Comparison of ENCODE assay signal across 27 mouse cellular contexts in genomic region chr3:135687965-135688364, GRCm38 (mm10). TPM values are rescaled to one million over a fixed set of nuclear protein-coding genes. Genes with fewer than 3 reads are reported as not detected.
A peak's percentile ranks its signal among the peaks of the same experiment; 100 is the strongest.
DNase-seq lines count a peak whose midpoint lies in the region; ATAC-seq and TF ChIP-seq lines count a peak whose summit lies in the region.
"Had no signal": no experiment of that assay in that cellular context is flagged by ENCODE, and none has a peak within 500 bp of the region (broad histone marks: within the 10 kb centered on the region; RNA-seq: fewer than 3 reads in every experiment).

No protein-coding gene starts in this region.

- no peaks in the 10 kb centered on the region for H3K9me3 ChIP-seq in heart, embryonic 15.5 days (replicated peaks)
- no peaks in the 10 kb centered on the region for H3K9me3 ChIP-seq in liver, embryonic 11.5 days (ENCODE audit: control insufficient read depth, low read length)
- 0 out of 2 replicates have a peak, but pooled peaks cover 8% of the 10 kb centered on the region for H3K9me3 ChIP-seq in midbrain, embryonic 13.5 days
- H3K9me3 ChIP-seq: hindbrain, embryonic 12.5 days; limb, embryonic 13.5 days; midbrain, embryonic 15.5 days; stomach, embryonic 15.5 days had no signal

- H3K36me3 ChIP-seq in heart, embryonic 15.5 days = no peaks in the 10 kb centered on the region
- no peaks in the 10 kb centered on the region for H3K36me3 ChIP-seq in liver, embryonic 11.5 days (ENCODE audit: control insufficient read depth, insufficient read depth, low read length)
- H3K36me3 ChIP-seq in myocyte (ENCODE audit: control insufficient read depth, insufficient read depth) = no peaks in the 10 kb centered on the region
- H3K36me3 ChIP-seq in midbrain, embryonic 13.5 days = no peaks in the 10 kb centered on the region
- H3K36me3 ChIP-seq: hindbrain, embryonic 12.5 days; limb, embryonic 13.5 days; midbrain, embryonic 15.5 days; stomach, embryonic 15.5 days had no signal

- peaks cover 51% of the 10 kb centered on the region for H3K4me1 ChIP-seq in heart, embryonic 15.5 days (replicated peaks)
- H3K4me1 ChIP-seq in liver, embryonic 11.5 days (replicated peaks; ENCODE audit: control insufficient read depth, insufficient read depth, low read length) = peaks cover 20% of the 10 kb centered on the region
- peaks cover 30% of the 10 kb centered on the region for H3K4me1 ChIP-seq in midbrain, embryonic 13.5 days (replicated peaks)

- H3K4me2 ChIP-seq in heart, embryonic 15.5 days = peak overlapping the region; percentile 82
- H3K4me2 ChIP-seq in liver, embryonic 11.5 days = no peak overlapping the region
- peak overlapping the region; percentile 96 for H3K4me2 ChIP-seq in myocyte (ENCODE audit: low read depth)
- no peak overlapping the region for H3K4me2 ChIP-seq in midbrain, embryonic 13.5 days (replicated peaks)
- H3K4me2 ChIP-seq: hindbrain, embryonic 12.5 days; limb, embryonic 13.5 days; midbrain, embryonic 15.5 days had no signal

- H3ac ChIP-seq in myocyte (ENCODE audit: control insufficient read depth, insufficient read length) = no peak overlapping the region

- peak overlapping the region; percentile 54 for H3K27ac ChIP-seq in heart, embryonic 15.5 days
- H3K27ac ChIP-seq in liver, embryonic 11.5 days (ENCODE audit: low read depth, low read length) = no peak overlapping the region
- H3K27ac ChIP-seq in midbrain, embryonic 13.5 days = no peak overlapping the region
- H3K27ac ChIP-seq: embryonic facial prominence, embryonic 10.5 days; hindbrain, embryonic 12.5 days; limb, embryonic 13.5 days; liver, embryonic 14.5 days; midbrain, embryonic 15.5 days; stomach, embryonic 15.5 days had no signal

- H3K9ac ChIP-seq in heart, embryonic 15.5 days = peak overlapping the region; percentile 41; the same call in 1 of the 2 replicates
- H3K9ac ChIP-seq in liver, embryonic 11.5 days (ENCODE audit: low read depth, low read length) = no peak overlapping the region
- H3K9ac ChIP-seq in midbrain, embryonic 13.5 days (replicated peaks) = no peak overlapping the region
- H3K9ac ChIP-seq: hindbrain, embryonic 12.5 days; limb, embryonic 13.5 days; liver, embryonic 14.5 days; lung, embryonic 14.5 days; midbrain, embryonic 15.5 days; stomach, embryonic 15.5 days had no signal

- peaks cover 86% of the 10 kb centered on the region for H3K79me2 ChIP-seq in myocyte (ENCODE audit: control insufficient read depth, insufficient read depth)

- 47% methylated on average over 9 of the region's 9 CpGs for WGBS in heart, embryonic 15.5 days
- 64% methylated on average over 9 of the region's 9 CpGs for WGBS in liver, embryonic 11.5 days
- WGBS in midbrain, embryonic 13.5 days = 71% methylated on average over 9 of the region's 9 CpGs

- DNase-seq in cerebellum, postnatal 10 days = peak; percentile 32 to 39
- DNase-seq in cerebellum, postnatal 4 days (ENCODE audit: low spot score in 2 of 2) = no peak
- no peak for DNase-seq in heart, adult 9 months (ENCODE audit: low spot score in 2 of 2)
- DNase-seq in liver, embryonic 11.5 days (ENCODE audit: low spot score) = peak; percentile 24
- DNase-seq in liver = no peak
- DNase-seq: adrenal gland, adult 8-10 months; cerebellum, adult 8-10 months; gastrocnemius, postnatal 10 days; kidney, adult 9 months; kidney, postnatal 25 days; layer of hippocampus, postnatal 36 days; lung, embryonic 14.5 days; right cerebral cortex, adult 18-20 months; right cerebral cortex, postnatal 4 days; thymus, postnatal 25 days had no signal

- TF ChIP-seq POLR2A in myocyte (IDR thresholded peaks at IDR 0.05; ENCODE audit: insufficient read length, low read depth) = no peak

- H3K4me3 ChIP-seq in heart, embryonic 15.5 days = peak overlapping the region; percentile 70
- H3K4me3 ChIP-seq in liver, embryonic 11.5 days (ENCODE audit: low read depth, low read length) = no peak overlapping the region
- peak overlapping the region; percentile 65 for H3K4me3 ChIP-seq in myocyte
- no peak overlapping the region for H3K4me3 ChIP-seq in midbrain, embryonic 13.5 days (replicated peaks)
- H3K4me3 ChIP-seq: embryonic facial prominence, embryonic 10.5 days; hindbrain, embryonic 12.5 days; limb, embryonic 13.5 days; midbrain, embryonic 15.5 days had no signal

- no peaks in the 10 kb centered on the region for H3K27me3 ChIP-seq in heart, embryonic 15.5 days
- no peaks in the 10 kb centered on the region for H3K27me3 ChIP-seq in liver, embryonic 11.5 days (replicated peaks; ENCODE audit: control insufficient read depth, insufficient read depth, low read length)
- H3K27me3 ChIP-seq in myocyte (ENCODE audit: control insufficient read depth, insufficient read depth, insufficient read length) = no peaks in the 10 kb centered on the region
- no peaks in the 10 kb centered on the region for H3K27me3 ChIP-seq in midbrain, embryonic 13.5 days
- H3K27me3 ChIP-seq: hindbrain, embryonic 12.5 days; midbrain, embryonic 15.5 days; stomach, embryonic 15.5 days had no signal

- no peak for ATAC-seq in heart, embryonic 15.5 days (replicated peaks; ENCODE audit: insufficient number of reproducible peaks, insufficient read depth, low FRiP score, low read depth)
- ATAC-seq in liver, embryonic 11.5 days (replicated peaks; ENCODE audit: low FRiP score) = no peak
- ATAC-seq in midbrain, embryonic 13.5 days = no peak
- ATAC-seq: activated CD4-positive, CD25-positive, alpha-beta regulatory T cell, adult 4 months; forebrain, embryonic 16.5 days; inflammation-experienced regulatory T-cells, adult 6 months; midbrain, embryonic 15.5 days had no signal

TF ChIP-seq in myocyte, 11 proteins besides CTCF, POLR2A, EP300 and RAD21:
- TF ChIP-seq CEBPB (IDR thresholded peaks at IDR 0.05; ENCODE audit: insufficient read depth, poor library complexity, severe bottlenecking) (no peak), POLR2AphosphoS2 (IDR thresholded peaks at IDR 0.05; ENCODE audit: insufficient read length, low read depth) (no peak), SRF (IDR thresholded peaks at IDR 0.05; ENCODE audit: control insufficient read depth, insufficient read length, low read depth) (no peak), TCF12 (IDR thresholded peaks at IDR 0.05; ENCODE audit: insufficient read depth, poor library complexity, severe bottlenecking) (no peak)

RNA-seq across cellular contexts. Expression of gene Nfkb1, which starts 3.4 kb away (rescaled TPM):
- 17.1 and 28.4 TPM in 2 replicates for polyA plus RNA-seq in heart, embryonic 15.5 days (2015; fragmentation: Nextera tagmentation; extraction: Ambion mirVana)
- polyA plus RNA-seq in liver, embryonic 11.5 days (2014; fragmentation: Nextera tagmentation; extraction: Ambion mirVana) = 27.8 and 29.4 TPM in 2 replicates
- polyA plus RNA-seq in myocyte (2012; fragmentation: generic; extraction: Trizol) = 35.3 TPM
- polyA plus RNA-seq in midbrain, embryonic 13.5 days (2015; fragmentation: Nextera tagmentation; extraction: Ambion mirVana) = 6.8 and 7.2 TPM in 2 replicates

Comparison
In these comparisons a context has a peak if more than half of its experiments do, and no peak if none do; other contexts are left out.
1. DNase-seq: peak in cerebellum, postnatal 10 days (2 of 2) and liver, embryonic 11.5 days (single experiment); none in cerebellum, postnatal 4 days (0 of 2), heart, adult 9 months (0 of 2) and liver (single experiment).
2. H3K4me2 ChIP-seq: peak in heart, embryonic 15.5 days (single experiment) and myocyte (single experiment); none in liver, embryonic 11.5 days (single experiment) and midbrain, embryonic 13.5 days (single experiment).
3. H3K4me3 ChIP-seq: peak in heart, embryonic 15.5 days (single experiment) and myocyte (single experiment); none in liver, embryonic 11.5 days (single experiment) and midbrain, embryonic 13.5 days (single experiment).